Mouse (Mus musculus) CH12.LX (cell line): ENCODE results near the gene Neurod2. TPM values are rescaled to one million over a fixed set of nuclear protein-coding genes. Genes with fewer than 3 reads are reported as not detected.
A peak's percentile ranks its signal among the peaks of the same experiment; 100 is the strongest.

Experiments
- DNase-seq: peaks from one replicate; pipeline ENCODE4 v3.0.0-alpha.2; 2013; ENCODE audit errors: extremely low read depth
- H3K27ac ChIP-seq: 2 replicates; pipeline ENCODE4 v1.5.1; 2012; ENCODE audit warnings: low read depth, mild to moderate bottlenecking, control low read depth, moderate library complexity; ENCODE audit not compliant: insufficient read depth
- H3K27me3 ChIP-seq: replicated peaks from 2 replicates; pipeline ENCODE3; 2012; ENCODE audit warnings: inconsistent platforms
- H3K36me3 ChIP-seq, 2 experiments: replicated peaks in 1 of 2; 2 replicates each; pipeline versions ENCODE3 to v1.6.1; 2012; ENCODE audit warnings: inconsistent platforms in 1 of 2, low read length in 1 of 2, mild to moderate bottlenecking in 1 of 2, mixed read lengths in 1 of 2, moderate library complexity in 1 of 2; ENCODE audit not compliant: control insufficient read depth in 1 of 2, insufficient read depth in 1 of 2
- H3K4me1 ChIP-seq, 2 experiments: 2 replicates each; pipeline ENCODE4 v1.6.1; 2012; ENCODE audit warnings: inconsistent platforms in 1 of 2, moderate library complexity in 1 of 2; ENCODE audit not compliant: insufficient read depth in 2 of 2, control insufficient read depth in 1 of 2
- H3K4me2 ChIP-seq: 2 replicates; pipeline ENCODE4 v1.6.1; 2012; ENCODE audit warnings: low read depth, mild to moderate bottlenecking, control low read depth; ENCODE audit not compliant: poor library complexity, insufficient read depth, severe bottlenecking
- H3K4me3 ChIP-seq, 3 experiments: fragments of 150-350 bp in 1 of 3; sonication (generic) in 1 of 3; replicated peaks in 1 of 3; 2 replicates each; pipeline versions ENCODE3 to v1.5.1; 2011 to 2012; ENCODE audit warnings: low read depth in 2 of 3, low read length in 2 of 3, mild to moderate bottlenecking in 2 of 3, moderate library complexity in 2 of 3, control low read depth in 1 of 3, improper control_type of control experiment in 1 of 3, inconsistent platforms in 1 of 3, mixed read lengths in 1 of 3; ENCODE audit not compliant: poor library complexity in 1 of 3
- H3K79me2 ChIP-seq: replicated peaks from 2 replicates; pipeline ENCODE4 v1.6.1; 2012; ENCODE audit warnings: mild to moderate bottlenecking, moderate library complexity; ENCODE audit not compliant: control insufficient read depth, poor library complexity, insufficient read depth, severe bottlenecking; ENCODE audit errors: extremely low read depth
- H3K9ac ChIP-seq: 2 replicates; pipeline ENCODE4 v1.6.1; 2012; ENCODE audit warnings: low read depth, mild to moderate bottlenecking, control low read depth, moderate library complexity; ENCODE audit not compliant: insufficient read depth
- H3K9me3 ChIP-seq: replicated peaks from 2 replicates; pipeline ENCODE3; 2012; ENCODE audit warnings: low read length, inconsistent platforms, mixed read lengths
- BHLHE40 ChIP-seq: IDR thresholded peaks from 2 replicates; pipeline ENCODE4 v1.6.1; 2011; ENCODE audit warnings: mild to moderate bottlenecking, low read depth, low read length, improper control_type of control experiment
- CHD1 ChIP-seq: IDR thresholded peaks from 2 replicates; pipeline ENCODE4 v1.6.1; 2012; ENCODE audit warnings: low read depth, low read length, improper control_type of control experiment, inconsistent platforms
- CTCF ChIP-seq, 2 experiments: IDR thresholded peaks in 1 of 2; conservative IDR thresholded peaks in 1 of 2; 2 replicates each; pipeline ENCODE4 v1.5.1; 2011 to 2012; ENCODE audit warnings: low read depth in 2 of 2, low read length in 2 of 2, improper control_type of control experiment in 1 of 2, inconsistent platforms in 1 of 2, mild to moderate bottlenecking in 1 of 2, moderate library complexity in 1 of 2
- JUN ChIP-seq: IDR thresholded peaks from 2 replicates; pipeline ENCODE4 v1.6.1; 2011; ENCODE audit warnings: low read depth, mild to moderate bottlenecking, low read length, improper control_type of control experiment, moderate library complexity; ENCODE audit not compliant: insufficient read depth
- MAZ ChIP-seq: IDR thresholded peaks from 2 replicates; pipeline ENCODE4 v1.6.1; 2012; ENCODE audit warnings: low read depth, mild to moderate bottlenecking, inconsistent platforms, low read length, improper control_type of control experiment, moderate library complexity
- MYC ChIP-seq: IDR thresholded peaks from 2 replicates; pipeline ENCODE4 v1.6.1; 2011; ENCODE audit warnings: low read depth, mild to moderate bottlenecking, improper control_type of control experiment, low read length
- NRF1 ChIP-seq: IDR thresholded peaks from 2 replicates; pipeline ENCODE4 v1.6.1; 2014; ENCODE audit warnings: low read depth, mild to moderate bottlenecking, inconsistent platforms, low read length, improper control_type of control experiment, moderate library complexity
- RAD21 ChIP-seq: IDR thresholded peaks from 2 replicates; pipeline ENCODE4 v1.6.1; 2011; ENCODE audit warnings: low read depth, mild to moderate bottlenecking, low read length, improper control_type of control experiment, moderate library complexity
- RCOR1 ChIP-seq: conservative IDR thresholded peaks from 2 replicates; pipeline ENCODE4 v1.6.1; 2012; ENCODE audit warnings: low read depth, mild to moderate bottlenecking, inconsistent platforms, low read length, improper control_type of control experiment
- SMC3 ChIP-seq: IDR thresholded peaks from 2 replicates; pipeline ENCODE4 v1.6.1; 2011; ENCODE audit warnings: low read depth, low read length, improper control_type of control experiment
- UBTF ChIP-seq: IDR thresholded peaks from 2 replicates; pipeline ENCODE4 v1.6.1; 2012; ENCODE audit warnings: low read depth, mild to moderate bottlenecking, inconsistent platforms, low read length, improper control_type of control experiment, moderate library complexity
- ZMIZ1 ChIP-seq: IDR thresholded peaks from 2 replicates; pipeline ENCODE4 v1.6.1; 2012; ENCODE audit warnings: low read depth, mild to moderate bottlenecking, inconsistent platforms, low read length, improper control_type of control experiment
- dilution Hi-C: fragments of 300-500 bp; cut with MboI; formaldehyde crosslinking; loops from 2 replicates; pipeline ENCODE4 v1.14.3; 2020; ENCODE audit warnings: low sequenced_read_pairs; ENCODE audit not compliant: extremely low pct_unique_long_range_greater_than_20kb, extremely low pct_ligation_motif_present
- in situ Hi-C: fragments of 300-500 bp; cut with MboI; formaldehyde crosslinking; loops from 3 replicates; pipeline ENCODE4 v1.14.3; 2019; ENCODE audit warnings: low sequenced_read_pairs, low pct_ligation_motif_present, low pct_unique_long_range_greater_than_20kb, mixed read lengths
- polyA plus RNA-seq: library from polyadenylated mRNA; unstranded; fragments of >175 nt; gene quantifications from 2 replicates; pipeline ENCODE4 v1.2.1, GENCODE M21; 2012; ENCODE audit warnings: low read depth; ENCODE audit not compliant: insufficient read length
- total RNA-seq, 2 experiments: library from RNA; depleted of rRNA; stranded (reverse); fragments of 300-350 nt in 1 of 2; fragments of >200 nt in 1 of 2; gene quantifications; 2 replicates each; pipeline ENCODE4 v1.2.3; 2012 to 2014

Gene Neurod2
- total and polyA plus RNA-seq, 3 experiments = not detected

DNA sequence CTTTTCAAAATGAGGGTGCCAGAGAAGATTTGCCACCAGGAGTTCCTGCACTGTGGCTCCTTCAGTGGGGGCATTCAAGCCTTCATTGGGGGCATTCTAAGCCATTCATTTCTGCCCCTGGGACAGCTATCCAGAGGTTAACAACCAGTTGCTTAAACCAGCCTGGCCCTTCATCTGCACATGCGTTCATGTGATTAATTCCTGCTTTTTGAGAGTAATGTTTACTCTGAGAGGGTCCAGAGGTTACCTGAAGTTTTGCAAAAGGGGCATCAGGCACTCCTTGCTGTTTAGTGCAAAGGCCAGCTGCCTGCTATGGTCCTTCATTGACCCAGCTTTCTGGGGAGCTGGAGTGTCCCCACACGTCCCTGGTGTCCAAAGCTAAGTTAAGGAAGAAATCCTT, 32.5 kb downstream of the Neurod2 start:
- H3K4me3 ChIP-seq = no peak overlapping the region
- H3K27ac ChIP-seq = no peak overlapping the region
- H3K36me3 ChIP-seq = no peaks in the 10 kb centered on the region
- in situ Hi-C loops = no loop called here
- dilution Hi-C loops = no loop called here
- peaks cover 90% of the 10 kb centered on the region for H3K27me3 ChIP-seq
- no peaks in the 10 kb centered on the region for H3K9me3 ChIP-seq
- H3K79me2 ChIP-seq = no peaks in the 10 kb centered on the region
- DNase-seq = no peak
- H3K4me1 ChIP-seq = peaks cover 2 to 16% of the 10 kb centered on the region in 2 experiments
- no peak overlapping the region for H3K9ac ChIP-seq
- no peak for TF ChIP-seq BHLHE40
- no peak overlapping the region for H3K4me2 ChIP-seq

DNA sequence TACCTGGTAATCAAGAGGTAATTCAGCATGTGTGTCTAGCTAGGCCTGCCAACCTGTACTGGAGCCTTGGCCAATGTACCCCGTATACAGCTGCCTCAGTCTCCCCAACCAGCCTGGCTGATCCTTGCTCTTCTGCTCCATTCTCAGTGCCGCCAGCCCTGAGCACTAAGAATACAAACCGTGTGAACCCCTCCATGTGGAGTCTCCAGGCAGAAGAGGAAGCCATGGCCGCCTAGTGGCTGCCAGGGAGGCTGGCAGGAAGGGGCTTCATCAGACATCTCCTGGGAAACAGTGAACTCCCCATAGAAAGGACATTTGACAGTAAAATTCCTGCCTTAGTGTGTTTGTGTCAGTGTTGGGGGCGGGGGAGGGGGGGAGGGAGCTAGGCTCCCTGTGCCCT, 33.2 kb downstream of the Neurod2 start:
- Histone ChIP-seq H3K9me3 (no peaks in the 10 kb centered on the region), H3K27ac (no peak overlapping the region), H3K4me3 (no peak overlapping the region), H3K36me3 (no peaks in the 10 kb centered on the region), H3K27me3 (peaks cover 89% of the 10 kb centered on the region), H3K4me1 (peaks cover 2 to 17% of the 10 kb centered on the region in 2 experiments), H3K4me2 (no peak overlapping the region), H3K79me2 (no peaks in the 10 kb centered on the region), H3K9ac (no peak overlapping the region)
- in situ Hi-C loops (no loop called here), dilution Hi-C loops (no loop called here)
- 0 out of 2 replicates have a peak, but pooled peaks have one; percentile 30 for TF ChIP-seq MYC
- TF ChIP-seq MAZ = no peak
- TF ChIP-seq RCOR1 = no peak
- TF ChIP-seq CTCF (conservative IDR thresholded peaks at IDR 0.05 in 1 of 2, IDR thresholded peaks at IDR 0.05 in 1 of 2; ENCODE audit: low read depth in 2 of 2, low read length in 2 of 2) = peak; percentile 19 to 74; a peak in 2 of 4 replicates
- no peak for TF ChIP-seq CHD1
- TF ChIP-seq JUN = no peak
- TF ChIP-seq ZMIZ1 = no peak
- peak; percentile 44 for TF ChIP-seq SMC3
- no peak for TF ChIP-seq UBTF
- peak; percentile 17 for TF ChIP-seq RAD21
- TF ChIP-seq NRF1 = no peak
- peak; percentile 41 for DNase-seq

DNA sequence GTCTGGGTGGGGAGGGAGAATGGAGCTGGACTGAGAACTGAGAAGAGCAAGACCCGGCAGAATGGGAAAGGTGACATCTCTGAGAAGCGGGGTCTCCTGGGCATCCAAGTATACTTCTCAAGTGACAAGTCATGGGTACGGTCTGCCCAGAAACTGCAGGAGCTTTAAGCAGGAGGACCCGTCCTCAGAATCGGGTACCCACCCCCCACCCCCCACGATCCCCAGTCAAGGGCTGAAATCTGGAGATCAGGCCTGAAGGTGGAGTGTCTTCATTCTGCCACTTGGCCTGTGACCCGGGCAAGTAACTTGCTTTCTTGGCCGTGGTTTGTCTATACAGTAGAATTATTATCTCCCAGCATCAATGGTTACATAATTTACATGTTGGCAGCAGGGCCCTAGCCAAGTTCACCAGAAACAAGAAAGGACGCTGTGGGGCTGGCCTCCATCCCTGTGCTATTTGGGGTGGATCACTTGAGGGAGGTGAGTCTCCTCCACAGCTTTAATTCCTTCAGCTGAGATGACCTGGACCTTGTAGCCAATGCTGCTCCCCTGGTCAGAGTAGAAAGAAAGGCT, 34.3 kb downstream of the Neurod2 start:
- in situ Hi-C loops = no loop called here
- peak overlapping the region; percentile 25 to 87 (median 45) for H3K4me3 ChIP-seq

More for the DNA sequence above, 34.3 kb downstream of the Neurod2 start:
- Histone ChIP-seq H3K9me3 (no peaks in the 10 kb centered on the region), H3K36me3 (no peaks in the 10 kb centered on the region), H3K9ac (peak overlapping the region; percentile 77), H3K27me3 (peaks cover 83% of the 10 kb centered on the region), H3K4me1 (peaks cover 5 to 22% of the 10 kb centered on the region in 2 experiments), H3K79me2 (no peaks in the 10 kb centered on the region), H3K4me2 (peak overlapping the region; percentile 70), H3K27ac (no peak overlapping the region)
- TF ChIP-seq UBTF (peak; percentile 9; the same call in 1 of the 2 replicates), RAD21 (no peak)
- dilution Hi-C loops = no loop called here
- DNase-seq = no peak
